Mouse (Mus musculus): Measurements from ENCODE around the gene Cdx4.

DNA sequence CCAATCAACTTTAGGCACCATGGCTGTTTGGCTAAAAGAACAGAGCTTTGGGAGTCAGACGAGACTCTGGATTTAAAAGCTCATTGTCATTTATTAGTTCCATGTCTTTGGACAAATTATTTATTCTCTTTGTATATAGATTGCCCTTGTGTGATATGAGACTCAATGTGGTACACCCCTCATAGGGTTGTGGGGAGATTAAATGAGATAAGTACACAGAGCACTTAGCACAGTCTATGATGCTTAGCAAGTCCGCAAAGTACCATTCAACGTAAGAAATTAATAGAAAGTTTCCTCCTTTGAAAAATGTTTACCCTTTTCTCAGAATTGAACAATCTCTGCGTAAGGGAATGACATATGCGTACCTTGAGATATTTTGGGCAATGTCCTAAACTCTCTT is 34.6 kb downstream of the Cdx4 start:
- TF ChIP-seq CTCF (IDR thresholded peaks at IDR 0.05; ENCODE audit: borderline replicate concordance, insufficient read depth, low read length) (no peak), POLR2A (IDR thresholded peaks at IDR 0.05; ENCODE audit: low read depth, low read length) (no peak)
